Mouse (Mus musculus): ENCODE measurements around the gene C9. TPM values are rescaled to one million over a fixed set of nuclear protein-coding genes. Genes with fewer than 3 reads are reported as not detected.

C9 gene
- polyA plus RNA-seq, 1 experiment from 2014 or later = not detected

GRCm38 (mm10) chr15:6469384-6469783 is 24.3 kb downstream of the C9 start:
- DNase-seq (ENCODE audit: low spot score) = no peak

GRCm38 (mm10) chr15:6483561-6483960 is 38.4 kb downstream of the C9 start:
- no peak for DNase-seq (ENCODE audit: low spot score)

GRCm38 (mm10) chr15:6492386-6492785 is 47.3 kb downstream of the C9 start:
- DNase-seq (ENCODE audit: low spot score) = no peak

GRCm38 (mm10) chr15:6498396-6499070 is 53.4 kb downstream of the C9 start:
- DNase-seq (ENCODE audit: low spot score) = no peak

GRCm38 (mm10) chr15:6500787-6501186 is 55.7 kb downstream of the C9 start:
- DNase-seq (ENCODE audit: low spot score) = no peak

GRCm38 (mm10) chr15:6517525-6517924 is 72.4 kb downstream of the C9 start:
- DNase-seq (ENCODE audit: low spot score) = no peak

GRCm38 (mm10) chr15:6519417-6520255 is 74.5 kb downstream of the C9 start:
- DNase-seq (ENCODE audit: low spot score) = no peak

- DNase-seq (ENCODE audit: low spot score) = no peak
These were observed 75.5 kb downstream of the C9 start for GRCm38 (mm10) chr15:6520505-6521155.

- DNase-seq (ENCODE audit: low spot score) = peak; percentile 15
These were observed 77.6 kb downstream of the C9 start, which contains the start of gene Fyb for GRCm38 (mm10) chr15:6522653-6523167. Fyb (plus strand) TSS chr15:6522853.

- no peak for DNase-seq (ENCODE audit: low spot score)
These were observed 79.7 kb downstream of the C9 start for GRCm38 (mm10) chr15:6524801-6525200.

- DNase-seq (ENCODE audit: low spot score) = peak; percentile 46
These were observed 80.3 kb downstream of the C9 start for GRCm38 (mm10) chr15:6525386-6525785.

- DNase-seq (ENCODE audit: low spot score) = no peak
These were observed 88.8 kb downstream of the C9 start for GRCm38 (mm10) chr15:6533858-6534343.

GRCm38 (mm10) chr15:6534592-6534991 is 89.5 kb downstream of the C9 start:
- DNase-seq (ENCODE audit: low spot score) = no peak

GRCm38 (mm10) chr15:6539639-6540338 is 94.7 kb downstream of the C9 start:
- DNase-seq (ENCODE audit: low spot score) = no peak

Other genes with a start within 250 kb of the C9 start
- 5.0 and 7.1 TPM in 2 replicates for gene Dab2, start 145.5 kb upstream of the C9 start, polyA plus RNA-seq (2015; fragmentation: Nextera tagmentation; extraction: Ambion mirVana)
- 209 and 242 TPM in 2 replicates for gene Fyb, start 77.5 kb downstream of the C9 start, polyA plus RNA-seq (2015; fragmentation: Nextera tagmentation; extraction: Ambion mirVana)

Measured in thymus, postnatal 0 days (tissue).